Mouse (Mus musculus) embryo, embryonic 10 days (tissue): ENCODE measurements at regions not wholly inside any gene's neighbourhood (a gene's known extent, or its start where the extent isn't known, plus 50 kb on each side); places are given as distances from the start of the nearest gene placed in this dataset.

Experiments used
- DNase-seq: peaks from one replicate; pipeline ENCODE4 v3.0.0-alpha.2; 2015; ENCODE audit warnings: low spot score

GRCm38 (mm10) chr19:55011341-55011740, 115.7 kb downstream of the Gpam start:
- no peak for DNase-seq

- DNase-seq: no peak
These were observed 118.4 kb downstream of the Gpam start for GRCm38 (mm10) chr19:55008463-55009146.

- DNase-seq: no peak
These were observed 137.1 kb downstream of the Gpam start for GRCm38 (mm10) chr19:54989982-54990381.

DNA sequence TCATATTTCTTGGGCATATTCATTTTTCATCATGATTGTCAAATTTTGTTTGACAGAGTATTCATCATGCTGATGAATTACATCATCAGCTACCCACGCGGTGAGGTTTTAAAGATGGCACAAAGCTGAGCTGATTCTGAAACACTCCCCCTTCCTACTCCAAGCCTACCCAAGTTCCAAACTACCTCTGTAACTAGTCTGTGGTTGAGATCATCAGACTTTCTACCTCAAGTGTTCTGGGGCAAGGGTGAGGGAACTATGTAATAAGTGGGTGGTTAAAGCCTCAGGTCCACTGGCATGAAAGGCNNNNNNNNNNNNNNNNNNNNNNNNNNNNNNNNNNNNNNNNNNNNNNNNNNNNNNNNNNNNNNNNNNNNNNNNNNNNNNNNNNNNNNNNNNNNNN, 142.5 kb downstream of the Gpam start:
- DNase-seq: no peak

- DNase-seq: no peak
These were observed 144.2 kb downstream of the Gpam start for GRCm38 (mm10) chr19:54982801-54983200.

- no peak for DNase-seq
These were observed 155.4 kb downstream of the Gpam start for GRCm38 (mm10) chr19:54971440-54972211.

GRCm38 (mm10) chr19:54958328-54958727, 168.7 kb downstream of the Gpam start:
- no peak for DNase-seq

- no peak for DNase-seq
These were observed 171.9 kb downstream of the Gpam start for GRCm38 (mm10) chr19:54955096-54955495.

- no peak for DNase-seq
These were observed 174.5 kb downstream of the Gpam start for GRCm38 (mm10) chr19:54952546-54952945.

- no peak for DNase-seq
These were observed 178.5 kb downstream of the Gpam start for GRCm38 (mm10) chr19:54948359-54949127.

DNA sequence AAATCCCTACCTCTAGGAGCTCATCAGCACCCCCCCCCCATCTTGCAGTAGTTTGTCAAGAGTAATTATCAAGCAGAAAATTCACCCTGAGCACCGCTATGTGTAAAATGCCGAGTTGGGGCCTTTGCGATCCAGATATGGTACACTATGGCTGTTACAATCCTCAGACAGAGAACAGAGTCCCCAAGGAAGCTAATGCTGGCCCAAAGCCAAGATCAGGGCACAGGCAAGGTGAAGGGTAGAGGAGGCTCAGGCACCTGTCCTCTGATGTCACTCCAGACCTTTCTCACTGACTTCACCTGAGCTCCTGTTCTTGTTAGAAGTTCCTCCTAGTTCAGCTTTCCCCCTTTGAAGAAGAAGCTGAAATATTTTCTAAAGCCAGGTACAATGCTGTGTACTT, 179.5 kb downstream of the Gpam start:
- no peak for DNase-seq

GRCm38 (mm10) chr19:54932579-54932978, 194.5 kb downstream of the Gpam start:
- DNase-seq: no peak

- DNase-seq: no peak
These were observed 201.2 kb downstream of the Gpam start for GRCm38 (mm10) chr19:54925888-54926287.

- no peak for DNase-seq
These were observed 207.4 kb downstream of the Gpam start for GRCm38 (mm10) chr19:54919597-54919996.

DNA sequence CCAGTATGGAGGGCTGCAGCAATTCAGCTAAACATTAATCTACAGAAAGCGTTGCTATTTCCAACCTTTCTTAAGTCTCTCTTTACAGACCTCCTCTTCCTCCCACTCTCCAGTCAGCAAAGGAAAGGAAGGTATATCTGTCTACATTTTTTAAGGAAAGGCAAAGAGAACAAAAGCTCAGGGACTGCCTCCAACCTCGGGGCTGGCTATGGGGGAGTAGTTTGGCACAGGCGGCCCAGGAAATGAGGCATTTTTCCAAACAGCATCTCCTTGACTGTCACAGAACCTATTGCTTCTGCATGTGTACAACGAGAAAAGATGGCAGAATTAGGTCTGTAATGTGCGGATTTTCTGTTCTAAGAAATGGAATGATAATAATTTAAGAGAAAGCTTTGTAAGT, 233.4 kb downstream of the Gpam start:
- DNase-seq: no peak

DNA sequence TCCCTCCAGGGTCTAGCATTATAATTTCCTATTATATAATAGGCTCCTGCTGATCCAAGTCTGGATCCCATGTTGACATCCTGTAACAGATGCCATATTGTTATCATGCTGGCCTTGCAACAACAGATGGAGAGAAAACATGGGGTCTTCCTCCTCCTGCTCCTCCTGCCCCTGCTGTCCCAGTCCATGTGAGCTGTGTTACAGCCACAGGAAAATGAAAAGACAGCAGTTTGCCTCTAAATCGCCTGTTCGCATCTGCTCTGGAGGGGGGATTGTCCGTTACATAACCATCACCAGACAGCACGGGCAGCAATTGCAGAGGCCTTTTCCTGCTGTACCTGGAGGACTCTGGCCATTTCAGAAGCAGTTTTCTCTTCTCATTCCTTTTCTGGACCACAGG, 260.0 kb downstream of the Gpam start:
- no peak for DNase-seq

DNA sequence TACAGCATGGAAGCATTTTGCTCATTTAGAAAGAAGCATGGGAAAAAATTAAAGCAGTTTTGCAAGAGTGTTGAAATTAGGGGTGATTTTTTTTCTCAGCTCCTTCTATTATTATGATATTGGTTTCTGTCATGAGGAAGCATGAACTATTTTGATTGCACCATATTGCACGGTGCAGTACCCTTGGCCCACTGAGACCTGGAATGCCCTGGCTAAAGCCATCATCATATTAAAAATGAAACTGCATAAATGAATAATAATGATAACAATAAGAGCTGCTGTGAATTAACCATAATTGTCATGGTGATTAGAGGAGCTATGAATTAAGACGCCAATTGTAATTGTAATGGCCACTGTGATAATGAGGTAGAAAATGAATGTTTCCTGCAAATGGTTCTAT, 271.8 kb downstream of the Gpam start:
- no peak for DNase-seq

GRCm38 (mm10) chr19:54838231-54838630, 288.8 kb downstream of the Gpam start:
- DNase-seq: no peak

GRCm38 (mm10) chr19:54836451-54836850, 290.6 kb downstream of the Gpam start:
- no peak for DNase-seq

DNA sequence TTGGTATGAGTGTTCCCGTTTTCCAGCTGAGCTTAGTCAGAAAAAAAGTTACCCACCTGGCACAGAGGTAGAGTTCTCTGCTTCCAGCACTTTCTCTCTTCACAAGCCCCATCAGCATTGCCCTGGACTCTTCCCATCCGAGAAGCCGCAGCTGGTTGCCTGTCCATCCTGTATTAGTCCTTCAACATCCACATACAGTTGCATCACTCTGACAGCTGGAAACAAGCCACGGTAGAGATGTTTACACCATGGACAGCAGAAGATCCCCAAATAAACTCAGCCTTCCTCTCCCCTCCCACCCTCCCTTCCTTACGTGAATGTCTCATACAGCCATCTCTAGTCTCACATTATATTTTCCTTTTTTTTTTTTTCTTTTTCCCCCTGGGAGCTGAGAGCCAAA, 304.9 kb downstream of the Gpam start:
- DNase-seq: no peak

DNA sequence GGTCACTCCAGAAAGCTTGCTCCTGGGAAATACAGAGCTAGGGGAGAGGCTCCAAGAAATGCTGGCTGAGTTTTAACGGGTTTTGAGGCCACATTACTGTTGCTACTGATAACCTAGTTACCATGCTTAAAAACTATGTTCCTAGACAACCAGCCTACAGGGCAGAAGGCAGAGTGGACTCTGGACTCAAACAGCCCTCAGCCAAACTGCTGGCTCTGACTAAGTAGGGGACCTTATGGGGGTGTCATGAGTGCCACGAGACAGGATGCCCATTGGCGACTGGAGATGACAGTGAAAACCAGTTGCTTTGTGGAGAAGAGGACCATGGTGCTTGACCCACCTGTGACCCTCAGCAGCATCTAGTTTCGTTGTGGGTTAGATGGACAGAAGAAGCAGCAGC, 306.5 kb downstream of the Gpam start:
- no peak for DNase-seq

GRCm38 (mm10) chr19:54801123-54801742, 325.8 kb downstream of the Gpam start:
- no peak for DNase-seq
